Mouse (Mus musculus): Measurements from ENCODE around the gene Rcan1. TPM values are rescaled to one million over a fixed set of nuclear protein-coding genes. Genes with fewer than 3 reads are reported as not detected.

The Rcan1 gene
- polyA plus RNA-seq, 1 experiment from 2014 or later, result 24.2 TPM

DNA sequence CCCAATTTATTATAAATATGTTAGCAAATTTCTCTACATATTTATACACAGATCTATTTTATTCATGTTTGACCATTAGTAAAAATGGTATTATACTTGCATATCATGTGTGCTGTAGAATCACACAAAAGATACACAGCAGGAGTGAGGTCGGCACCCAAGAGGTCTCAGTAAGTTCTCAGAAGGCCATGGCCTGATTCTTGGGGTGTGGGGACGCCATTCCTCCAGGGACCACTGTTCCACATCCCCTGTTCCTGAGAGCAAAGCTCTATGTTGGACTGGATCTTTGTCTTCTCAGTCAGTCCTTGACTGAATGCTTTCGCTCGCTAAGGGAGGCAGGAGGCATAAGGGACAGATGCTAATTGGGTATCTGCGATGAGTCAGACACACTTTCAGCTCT, 14.8 kb upstream of the Rcan1 start, which contains the start of gene Clic6:
Gene Clic6, plus strand, starts transcription at position 301 of the 400 bp plus-strand sequence.
- Histone ChIP-seq H3K36me3 (ENCODE audit: control insufficient read depth, insufficient read depth, low read length) (no peaks in the 10 kb centered on the region), H3K4me1 (replicated peaks; ENCODE audit: control insufficient read depth, insufficient read depth, low read length) (no peaks in the 10 kb centered on the region), H3K9ac (ENCODE audit: low read length) (no peak within 1 kb of the TSS), H3K9me3 (ENCODE audit: control insufficient read depth, low read length) (no peaks in the 10 kb centered on the region), H3K4me2 (ENCODE audit: low read length) (no peak within 1 kb of the TSS), H3K27me3 (replicated peaks; ENCODE audit: control insufficient read depth, insufficient read depth, low read length) (no peaks in the 10 kb centered on the region), H3K4me3 (ENCODE audit: low read depth, low read length) (no peak within 1 kb of the TSS), H3K27ac (ENCODE audit: low read depth) (no peak within 1 kb of the TSS)
- 90% methylated on average over 5 of the region's 5 CpGs for WGBS
- ATAC-seq (replicated peaks; ENCODE audit: low FRiP score, low TSS enrichment, low read depth), result no peak
- DNase-seq (ENCODE audit: low spot score), result no peak

DNA sequence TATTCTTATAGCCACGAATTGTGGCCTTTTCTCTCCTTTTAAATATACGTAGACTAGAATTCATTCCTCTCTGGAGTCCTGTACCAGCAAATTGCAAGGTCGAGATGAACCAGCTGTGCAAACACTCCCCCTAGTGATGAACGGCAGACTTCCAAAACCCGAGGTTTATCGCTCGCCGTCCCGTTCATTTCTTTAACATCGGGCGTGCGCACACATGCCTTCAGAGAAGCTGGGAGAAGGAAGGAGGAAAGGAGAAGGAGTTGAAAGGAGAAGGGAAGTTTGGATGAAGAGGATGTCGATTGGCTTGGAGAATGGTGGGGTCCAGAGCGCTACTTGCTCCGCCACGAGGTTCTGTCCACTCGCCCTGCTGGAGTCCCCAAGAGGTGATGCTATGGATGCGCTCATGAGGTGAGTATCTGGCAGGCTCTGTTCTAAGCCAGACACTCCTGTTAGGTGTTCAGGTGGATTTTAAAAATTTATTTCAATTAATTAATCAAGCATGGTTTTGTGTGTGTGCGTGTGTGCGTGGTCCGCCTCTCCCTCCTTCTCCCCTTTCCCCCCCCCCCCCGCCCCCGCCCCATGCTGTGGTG, 8.0 kb upstream of the Rcan1 start:
- DNase-seq (ENCODE audit: low spot score), result peak; percentile 76
- peak overlapping the region; percentile 13; the same call in 1 of the 2 replicates for H3K4me3 ChIP-seq (ENCODE audit: low read depth, low read length)
- H3K27ac ChIP-seq (ENCODE audit: low read depth), result no peak overlapping the region
- no peaks in the 10 kb centered on the region for H3K36me3 ChIP-seq (ENCODE audit: control insufficient read depth, insufficient read depth, low read length)
- H3K27me3 ChIP-seq (replicated peaks; ENCODE audit: control insufficient read depth, insufficient read depth, low read length), result peaks cover 7% of the 10 kb centered on the region; the same call in 1 of the 2 replicates
- no peaks in the 10 kb centered on the region for H3K9me3 ChIP-seq (ENCODE audit: control insufficient read depth, low read length)
- 10% methylated on average over 23 of the region's 23 CpGs for WGBS
- ATAC-seq (replicated peaks; ENCODE audit: low FRiP score, low TSS enrichment, low read depth), result 0 out of 2 replicates have a peak, but pooled peaks have one; percentile 42
- H3K9ac ChIP-seq (ENCODE audit: low read length), result no peak overlapping the region
- H3K4me1 ChIP-seq (replicated peaks; ENCODE audit: control insufficient read depth, insufficient read depth, low read length), result no peaks in the 10 kb centered on the region
- peak overlapping the region; percentile 39 for H3K4me2 ChIP-seq (ENCODE audit: low read length)

DNA sequence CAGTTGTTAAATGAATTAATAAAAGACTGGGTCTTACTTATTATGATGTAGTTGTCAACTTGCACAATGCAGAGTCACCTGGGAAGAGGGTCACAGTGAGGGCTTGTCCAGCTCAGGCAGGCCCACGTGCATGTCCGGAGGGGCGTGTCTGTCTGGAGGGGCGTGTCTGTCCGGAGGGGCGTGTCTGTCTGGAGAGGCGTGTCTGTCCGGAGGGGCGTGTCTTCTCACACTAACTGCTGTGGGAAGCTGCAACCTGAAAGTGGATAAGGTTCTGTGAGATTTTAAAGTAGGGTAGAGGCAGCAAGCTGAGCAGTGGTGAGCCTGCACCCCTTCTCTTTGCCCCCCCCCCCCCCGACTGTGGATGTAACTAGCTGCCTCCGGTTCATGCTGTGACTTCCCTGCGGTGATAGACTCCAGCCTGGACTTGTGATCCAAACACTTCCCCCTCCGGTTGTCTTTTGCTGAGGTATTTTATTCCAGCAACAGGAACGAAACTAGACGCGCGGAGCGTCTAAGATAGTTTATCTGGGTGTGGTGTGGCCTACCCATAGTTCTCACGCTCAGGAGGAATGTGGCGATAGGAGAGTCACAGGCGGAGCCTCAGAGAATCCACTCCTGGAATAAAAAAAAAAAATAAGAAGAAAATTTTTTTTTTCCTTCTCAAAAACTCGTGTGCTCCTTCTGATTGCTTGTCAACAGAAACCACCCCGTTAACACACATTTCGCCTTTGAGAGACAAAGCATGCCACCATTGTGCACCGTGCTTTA, 4.6 kb upstream of the Rcan1 start:
- Histone ChIP-seq H3K27me3 (replicated peaks; ENCODE audit: control insufficient read depth, insufficient read depth, low read length) (peaks cover 7% of the 10 kb centered on the region; the same call in 1 of the 2 replicates), H3K27ac (ENCODE audit: low read depth) (0 out of 2 replicates have a peak overlapping the region, but pooled peaks have one; percentile 6), H3K9ac (ENCODE audit: low read length) (no peak overlapping the region), H3K36me3 (ENCODE audit: control insufficient read depth, insufficient read depth, low read length) (no peaks in the 10 kb centered on the region), H3K9me3 (ENCODE audit: control insufficient read depth, low read length) (no peaks in the 10 kb centered on the region), H3K4me1 (replicated peaks; ENCODE audit: control insufficient read depth, insufficient read depth, low read length) (no peaks in the 10 kb centered on the region), H3K4me2 (ENCODE audit: low read length) (peak overlapping the region; percentile 4; the same call in 1 of the 2 replicates), H3K4me3 (ENCODE audit: low read depth, low read length) (no peak overlapping the region)
- 50% methylated on average over 25 of the region's 25 CpGs for WGBS
- peak; percentile 71 for DNase-seq (ENCODE audit: low spot score)
- peak; percentile 64; the same call in 1 of the 2 replicates for ATAC-seq (replicated peaks; ENCODE audit: low FRiP score, low TSS enrichment, low read depth)

DNA sequence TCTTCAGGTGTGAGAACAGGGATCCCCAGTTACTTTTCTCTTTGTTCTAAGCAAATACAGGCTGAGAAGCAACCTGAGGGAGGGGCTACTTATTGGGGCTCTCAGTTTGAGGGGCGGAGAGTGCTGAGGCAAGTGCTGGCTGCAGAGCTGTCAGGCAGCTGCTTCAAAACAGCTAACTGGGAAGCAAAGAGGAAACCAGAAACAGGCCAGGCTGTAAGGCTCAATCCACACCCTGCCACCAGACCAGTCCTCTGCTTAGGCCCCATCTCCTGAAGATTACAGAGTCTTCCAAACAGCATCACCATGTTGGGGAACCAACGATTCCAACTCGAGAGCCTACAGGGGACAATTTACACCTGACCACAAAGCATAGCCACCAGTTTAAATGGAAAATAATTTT, 2.2 kb upstream of the Rcan1 start:
- H3K4me3 ChIP-seq (ENCODE audit: low read depth, low read length), result no peak overlapping the region
- DNase-seq (ENCODE audit: low spot score) (no peak), ATAC-seq (replicated peaks; ENCODE audit: low FRiP score, low TSS enrichment, low read depth) (no peak)
- no peaks in the 10 kb centered on the region for H3K36me3 ChIP-seq (ENCODE audit: control insufficient read depth, insufficient read depth, low read length)
- no peak overlapping the region for H3K4me2 ChIP-seq (ENCODE audit: low read length)
- H3K9ac ChIP-seq (ENCODE audit: low read length), result no peak overlapping the region
- WGBS, result 73% methylated on average over 3 of the region's 3 CpGs
- no peaks in the 10 kb centered on the region for H3K9me3 ChIP-seq (ENCODE audit: control insufficient read depth, low read length)
- H3K27ac ChIP-seq (ENCODE audit: low read depth), result no peak overlapping the region
- no peaks in the 10 kb centered on the region for H3K4me1 ChIP-seq (replicated peaks; ENCODE audit: control insufficient read depth, insufficient read depth, low read length)
- no peaks in the 10 kb centered on the region for H3K27me3 ChIP-seq (replicated peaks; ENCODE audit: control insufficient read depth, insufficient read depth, low read length)

DNA sequence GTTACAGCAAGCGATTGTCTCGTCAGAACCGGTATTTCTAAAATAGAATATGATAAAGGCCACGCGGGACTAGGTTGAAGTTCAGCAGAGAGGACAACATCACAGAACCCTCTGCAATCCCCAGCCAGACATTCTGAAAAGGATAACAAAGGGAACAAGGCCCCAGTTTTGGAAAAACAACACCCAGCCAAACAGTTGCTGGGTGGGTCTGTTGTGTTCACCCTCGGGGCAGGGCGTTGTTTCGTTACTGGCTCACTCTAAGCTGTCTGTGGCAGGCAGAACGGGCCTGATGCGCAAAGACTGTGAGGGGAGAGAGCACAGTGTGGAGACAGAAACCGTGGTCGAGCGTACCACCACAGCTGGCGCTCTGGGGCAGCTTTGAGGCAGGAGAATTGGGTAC, 2.2 kb downstream of the Rcan1 start:
- 84% methylated on average over 14 of the region's 14 CpGs for WGBS
- Histone ChIP-seq H3K4me3 (ENCODE audit: low read depth, low read length) (no peak overlapping the region), H3K27me3 (replicated peaks; ENCODE audit: control insufficient read depth, insufficient read depth, low read length) (no peaks in the 10 kb centered on the region), H3K36me3 (ENCODE audit: control insufficient read depth, insufficient read depth, low read length) (no peaks in the 10 kb centered on the region), H3K4me1 (replicated peaks; ENCODE audit: control insufficient read depth, insufficient read depth, low read length) (peaks cover 11% of the 10 kb centered on the region; the same call in 1 of the 2 replicates), H3K9ac (ENCODE audit: low read length) (no peak overlapping the region), H3K27ac (ENCODE audit: low read depth) (no peak overlapping the region), H3K9me3 (ENCODE audit: control insufficient read depth, low read length) (no peaks in the 10 kb centered on the region), H3K4me2 (ENCODE audit: low read length) (no peak overlapping the region)
- ATAC-seq (replicated peaks; ENCODE audit: low FRiP score, low TSS enrichment, low read depth), result no peak
- DNase-seq (ENCODE audit: low spot score), result no peak

DNA sequence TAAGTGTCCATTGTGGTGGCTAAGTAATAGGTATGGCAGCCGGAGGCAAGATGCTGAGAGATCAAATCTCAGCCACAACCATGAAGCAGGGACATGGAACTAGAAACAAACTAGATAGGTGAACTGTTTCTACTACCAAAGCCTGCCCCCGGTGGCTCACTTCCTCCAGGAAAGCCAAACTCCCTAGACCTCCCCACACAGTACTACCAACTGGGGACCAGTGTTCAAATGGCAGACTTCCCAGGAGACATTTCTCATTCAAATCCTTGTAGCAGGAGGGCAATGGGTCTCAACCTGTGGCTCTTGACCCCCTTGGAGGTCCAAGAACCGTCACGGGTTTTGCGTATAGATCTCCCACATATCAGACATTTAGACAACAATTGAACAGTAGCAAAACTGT, 3.6 kb downstream of the Rcan1 start:
- no peak for DNase-seq (ENCODE audit: low spot score)
- Histone ChIP-seq H3K36me3 (ENCODE audit: control insufficient read depth, insufficient read depth, low read length) (no peaks in the 10 kb centered on the region), H3K27ac (ENCODE audit: low read depth) (no peak overlapping the region), H3K4me1 (replicated peaks; ENCODE audit: control insufficient read depth, insufficient read depth, low read length) (peaks cover 11% of the 10 kb centered on the region; the same call in 1 of the 2 replicates), H3K9me3 (ENCODE audit: control insufficient read depth, low read length) (no peaks in the 10 kb centered on the region), H3K4me2 (ENCODE audit: low read length) (no peak overlapping the region), H3K9ac (ENCODE audit: low read length) (no peak overlapping the region), H3K27me3 (replicated peaks; ENCODE audit: control insufficient read depth, insufficient read depth, low read length) (no peaks in the 10 kb centered on the region), H3K4me3 (ENCODE audit: low read depth, low read length) (no peak overlapping the region)
- ATAC-seq (replicated peaks; ENCODE audit: low FRiP score, low TSS enrichment, low read depth), result no peak
- WGBS, result 78% methylated on average over 5 of the region's 5 CpGs

DNA sequence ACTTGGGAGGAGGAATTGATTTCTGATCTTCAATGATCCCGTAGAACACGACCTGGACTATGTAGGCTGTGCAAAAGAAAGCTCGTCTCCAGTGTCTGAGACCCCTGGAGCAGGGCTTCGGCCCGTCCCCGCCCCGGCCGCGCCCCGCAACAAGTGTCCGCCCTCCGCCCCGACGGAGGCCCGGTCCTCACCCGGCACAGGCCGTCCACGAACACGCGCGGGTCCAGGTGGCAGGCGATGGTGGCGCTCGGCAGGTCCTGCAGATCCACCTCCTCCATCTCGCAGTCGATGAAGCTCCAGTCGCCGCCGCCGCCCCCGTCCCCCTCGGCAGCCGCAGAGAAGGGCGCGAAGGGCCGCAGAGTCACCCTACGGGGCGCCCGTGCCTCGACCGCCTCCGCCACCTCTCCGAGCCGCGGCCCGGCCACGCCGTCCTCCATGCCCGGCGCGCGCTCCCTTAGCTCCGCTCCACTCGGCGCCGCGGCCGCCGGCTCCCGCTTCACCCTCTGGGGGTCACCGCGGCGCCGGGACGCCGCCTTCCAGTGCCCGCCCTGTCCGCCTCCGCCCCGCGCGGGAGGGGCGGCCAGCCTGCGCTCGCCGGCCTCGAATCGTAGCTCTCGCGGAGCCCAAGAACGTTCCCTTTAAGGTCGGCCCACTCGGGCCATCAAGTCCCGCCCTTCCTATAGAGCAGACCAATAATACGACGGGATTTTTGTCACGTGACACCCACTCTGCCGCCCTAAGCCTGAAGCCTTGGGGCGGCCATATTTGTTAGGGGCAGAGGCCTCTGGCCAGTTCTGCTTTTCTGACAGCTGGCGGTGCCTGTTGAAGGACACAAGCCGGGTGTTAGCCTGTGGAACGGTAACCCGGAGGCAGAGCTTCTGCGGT, 4.8 kb downstream of the Rcan1 start:
- WGBS, result under 1% methylated on average over 85 of the region's 94 CpGs
- Histone ChIP-seq H3K4me3 (ENCODE audit: low read depth, low read length) (peak overlapping the region; percentile 61), H3K36me3 (ENCODE audit: control insufficient read depth, insufficient read depth, low read length) (no peaks in the 10 kb centered on the region), H3K4me1 (replicated peaks; ENCODE audit: control insufficient read depth, insufficient read depth, low read length) (peaks cover 11% of the 10 kb centered on the region; the same call in 1 of the 2 replicates), H3K4me2 (ENCODE audit: low read length) (peak overlapping the region; percentile 61), H3K27me3 (replicated peaks; ENCODE audit: control insufficient read depth, insufficient read depth, low read length) (no peaks in the 10 kb centered on the region), H3K27ac (ENCODE audit: low read depth) (no peak overlapping the region), H3K9ac (ENCODE audit: low read length) (peak overlapping the region; percentile 72), H3K9me3 (ENCODE audit: control insufficient read depth, low read length) (no peaks in the 10 kb centered on the region)
- DNase-seq (ENCODE audit: low spot score) (peak; percentile 93), ATAC-seq (replicated peaks; ENCODE audit: low FRiP score, low TSS enrichment, low read depth) (peak; percentile 97)

DNA sequence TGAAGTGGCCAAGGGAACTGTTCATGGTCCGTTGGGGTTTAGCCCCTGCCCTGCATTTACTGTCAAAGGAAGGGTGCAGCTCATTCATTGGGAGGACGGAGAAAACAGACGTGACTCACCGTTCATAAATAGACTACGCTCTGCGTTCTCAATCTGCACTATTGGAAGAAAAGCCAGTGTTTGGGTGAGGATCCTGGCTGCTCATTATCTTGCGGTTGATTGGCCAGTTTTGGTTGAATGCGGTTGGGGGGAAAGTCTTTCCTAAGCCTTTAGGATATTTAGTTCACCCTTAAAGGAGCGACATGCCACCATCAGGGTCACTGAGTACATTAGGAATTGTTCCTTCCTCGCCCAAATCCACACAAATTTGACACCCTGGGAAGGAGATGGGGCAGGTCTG, 5.4 kb downstream of the Rcan1 start:
- Histone ChIP-seq H3K27me3 (replicated peaks; ENCODE audit: control insufficient read depth, insufficient read depth, low read length) (no peaks in the 10 kb centered on the region), H3K4me2 (ENCODE audit: low read length) (peak overlapping the region; percentile 61), H3K27ac (ENCODE audit: low read depth) (no peak overlapping the region), H3K9me3 (ENCODE audit: control insufficient read depth, low read length) (no peaks in the 10 kb centered on the region), H3K4me1 (replicated peaks; ENCODE audit: control insufficient read depth, insufficient read depth, low read length) (peaks cover 11% of the 10 kb centered on the region; the same call in 1 of the 2 replicates), H3K9ac (ENCODE audit: low read length) (peak overlapping the region; percentile 72), H3K4me3 (ENCODE audit: low read depth, low read length) (peak overlapping the region; percentile 61), H3K36me3 (ENCODE audit: control insufficient read depth, insufficient read depth, low read length) (no peaks in the 10 kb centered on the region)
- 6% methylated on average over 10 of the region's 10 CpGs for WGBS
- peak; percentile 60 for DNase-seq (ENCODE audit: low spot score)
- ATAC-seq (replicated peaks; ENCODE audit: low FRiP score, low TSS enrichment, low read depth), result no peak

Measured in intestine, embryonic 14.5 days (tissue).